Mouse (Mus musculus): ENCODE data around the gene Kif22.

Kif22 gene

GRCm38 (mm10) chr7:126984667-126985444 lies 57.4 kb downstream of the Kif22 start:
- DNase-seq (ENCODE audit: low read depth), result no peak

GRCm38 (mm10) chr7:126983113-126983512 lies 59.2 kb downstream of the Kif22 start:
- DNase-seq (ENCODE audit: low read depth), result no peak

GRCm38 (mm10) chr7:126982054-126982453 lies 60.2 kb downstream of the Kif22 start:
- DNase-seq (ENCODE audit: low read depth), result no peak

GRCm38 (mm10) chr7:126981601-126982000 lies 60.7 kb downstream of the Kif22 start:
- DNase-seq (ENCODE audit: low read depth), result no peak

- DNase-seq (ENCODE audit: low read depth), result no peak
Observed at GRCm38 (mm10) chr7:126978841-126979240, 63.4 kb downstream of the Kif22 start.
